Mouse (Mus musculus) left cerebral cortex, adult 6 months (tissue): ENCODE measurements around the gene Lrig3. TPM values are rescaled to one million over a fixed set of nuclear protein-coding genes. Genes with fewer than 3 reads are reported as not detected.

Experiments used
- long read RNA-seq, 2 experiments: library from polyadenylated mRNA; unstranded; transcript quantifications; one replicate each; pipeline ENCODE4 v2.0.0; 2019 to 2020
- polyA plus RNA-seq: library from polyadenylated mRNA; unstranded; fragments of <200 nt; fragmentation: Nextera tagmentation; gene quantifications from 2 replicates; pipeline ENCODE4 v1.2.3, GENCODE M21; 2021

The Lrig3 gene
- 0.37 and 0.73 TPM in 2 replicates for polyA plus RNA-seq
- long read RNA-seq, experiment 1, full-length matches to known transcripts: 1 of 2 reads
- long read RNA-seq, experiment 1, partial matches to known transcripts: 1 of 2 reads
- long read RNA-seq, experiment 1, other reads (novel, unspliced or antisense): 0 of 2 reads
- long read RNA-seq, experiment 2, partial matches to known transcripts: 1 of 1 reads
- long read RNA-seq, experiment 2, other reads (novel, unspliced or antisense): 0 of 1 reads

GRCm38 (mm10) chr10:125965968-125966480 lies at the start of gene Lrig3:
Gene Lrig3, plus strand, starts transcription at chr10:125966168.

